9 mouse cellular contexts compared by ENCODE assay signal in the genomic region with DNA sequence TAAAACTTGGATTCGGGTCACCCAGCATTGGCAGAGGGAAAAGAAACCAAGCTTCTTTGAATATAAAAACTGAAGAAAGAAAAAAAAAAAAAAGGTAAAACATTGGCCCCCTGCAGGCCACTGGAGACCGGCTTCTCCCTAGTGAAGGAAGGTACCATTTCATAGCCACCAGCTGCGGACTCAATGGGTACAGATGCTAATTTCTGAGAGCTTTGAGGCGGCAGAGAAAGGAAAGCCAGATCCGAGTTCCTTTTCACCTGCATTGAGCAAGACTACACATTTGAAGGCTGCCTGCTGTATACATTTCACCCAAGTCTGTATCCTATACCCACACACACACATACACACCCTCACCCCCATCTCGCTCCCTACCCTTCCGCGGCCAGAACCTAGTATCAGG. TPM values are rescaled to one million over a fixed set of nuclear protein-coding genes. Genes with fewer than 3 reads are reported as not detected.
DNase-seq lines count a peak whose midpoint lies in the region; ATAC-seq lines count a peak whose summit lies in the region.
"Had no signal": no experiment of that assay in that cellular context is flagged by ENCODE, and none has a peak within 500 bp of the region (broad histone marks: within the 10 kb centered on the region; RNA-seq: fewer than 3 reads in every experiment).

No protein-coding gene starts in this region.

- H3K27me3 ChIP-seq in neural tube, embryonic 11.5 days (ENCODE audit: control insufficient read depth, insufficient read depth, low read length): peaks cover 2% of the 10 kb centered on the region; the same call in 1 of the 2 replicates
- H3K27me3 ChIP-seq in forebrain, embryonic 11.5 days (ENCODE audit: control insufficient read depth, insufficient read depth, low read length): no peaks in the 10 kb centered on the region
- H3K27me3 ChIP-seq in limb, embryonic 10.5 days (ENCODE audit: low read depth, poor library complexity, severe bottlenecking): peaks cover 4% of the 10 kb centered on the region; the same call in 1 of the 2 replicates
- H3K27me3 ChIP-seq in neural tube, embryonic 15.5 days (replicated peaks): no peaks in the 10 kb centered on the region

- DNase-seq in neural tube, embryonic 11.5 days (ENCODE audit: low spot score): no peak
- no peak for DNase-seq in neural tube, embryonic 10.5 days (ENCODE audit: extremely low spot score, low spot score)
- no peak for DNase-seq in forebrain, embryonic 11.5 days (ENCODE audit: low spot score)
- DNase-seq in limb, embryonic 10.5 days (ENCODE audit: low spot score): no peak
- no peak for DNase-seq in urinary bladder, adult 18-20 months (ENCODE audit: low spot score in 2 of 2)
- DNase-seq: heart, postnatal 36 days; lung, postnatal 4 days had no signal

- peak overlapping the region; percentile 22; the same call in 1 of the 2 replicates for H3K4me2 ChIP-seq in neural tube, embryonic 11.5 days (ENCODE audit: low read depth)
- peak overlapping the region; percentile 48 for H3K4me2 ChIP-seq in forebrain, embryonic 11.5 days (ENCODE audit: low read depth, low read length, severe bottlenecking)
- H3K4me2 ChIP-seq in neural tube, embryonic 15.5 days: peak overlapping the region; percentile 55

- peaks cover 67% of the 10 kb centered on the region for H3K4me1 ChIP-seq in neural tube, embryonic 11.5 days (ENCODE audit: control insufficient read depth, insufficient read depth, low read length)
- peaks cover 92% of the 10 kb centered on the region for H3K4me1 ChIP-seq in forebrain, embryonic 11.5 days (replicated peaks; ENCODE audit: control insufficient read depth, insufficient read depth, low read length)
- H3K4me1 ChIP-seq in limb, embryonic 10.5 days: peaks cover 97% of the 10 kb centered on the region
- peaks cover 91% of the 10 kb centered on the region for H3K4me1 ChIP-seq in neural tube, embryonic 15.5 days

- WGBS in neural tube, embryonic 11.5 days: 20% methylated on average over 8 of the region's 8 CpGs
- WGBS in forebrain, embryonic 11.5 days: 3% methylated on average over 8 of the region's 8 CpGs
- WGBS in limb, embryonic 10.5 days: 14% methylated on average over 8 of the region's 8 CpGs
- whole genome bisulfite sequencing in neural tube, embryonic 15.5 days: 27% methylated on average over 8 of the region's 8 CpGs

- no peak overlapping the region for H3K27ac ChIP-seq in neural tube, embryonic 11.5 days (ENCODE audit: low read depth, low read length)
- no peak overlapping the region for H3K27ac ChIP-seq in forebrain, embryonic 11.5 days (ENCODE audit: low read depth, low read length)
- peak overlapping the region; percentile 98 for H3K27ac ChIP-seq in limb, embryonic 10.5 days
- peak overlapping the region; percentile 67; the same call in 1 of the 2 replicates for H3K27ac ChIP-seq in neural tube, embryonic 15.5 days (replicated peaks)

- no peak overlapping the region for H3K4me3 ChIP-seq in neural tube, embryonic 11.5 days (ENCODE audit: low read depth, low read length)
- no peak overlapping the region for H3K4me3 ChIP-seq in forebrain, embryonic 11.5 days (ENCODE audit: low read depth, low read length)
- peak overlapping the region; percentile 52 for H3K4me3 ChIP-seq in limb, embryonic 10.5 days
- H3K4me3 ChIP-seq in neural tube, embryonic 15.5 days (replicated peaks): peak overlapping the region; percentile 16

- ATAC-seq in neural tube, embryonic 11.5 days (ENCODE audit: insufficient read depth, low FRiP score, low TSS enrichment): no peak
- no peak for ATAC-seq in forebrain, embryonic 11.5 days (replicated peaks; ENCODE audit: low FRiP score)
- ATAC-seq in neural tube, embryonic 15.5 days (ENCODE audit: low FRiP score): no peak
- no peak for ATAC-seq in monocyte, adult 5-6 weeks (replicated peaks; ENCODE audit: insufficient number of reproducible peaks, low FRiP score, low TSS enrichment, poor library complexity, severe bottlenecking)

- H3K9ac ChIP-seq in neural tube, embryonic 11.5 days (ENCODE audit: low read length): no peak overlapping the region
- peak overlapping the region; percentile 50 for H3K9ac ChIP-seq in forebrain, embryonic 11.5 days (ENCODE audit: low read length)
- H3K9ac ChIP-seq in neural tube, embryonic 15.5 days (replicated peaks): peak overlapping the region; percentile 28; the same call in 1 of the 2 replicates

- H3K36me3 ChIP-seq in neural tube, embryonic 11.5 days (ENCODE audit: control insufficient read depth, insufficient read depth, low read length): no peaks in the 10 kb centered on the region
- no peaks in the 10 kb centered on the region for H3K36me3 ChIP-seq in forebrain, embryonic 11.5 days (ENCODE audit: control insufficient read depth, insufficient read depth, low read length)
- no peaks in the 10 kb centered on the region for H3K36me3 ChIP-seq in limb, embryonic 10.5 days
- H3K36me3 ChIP-seq in neural tube, embryonic 15.5 days: no peaks in the 10 kb centered on the region

- H3K9me3 ChIP-seq in neural tube, embryonic 11.5 days (ENCODE audit: control insufficient read depth, low read length): no peaks in the 10 kb centered on the region
- no peaks in the 10 kb centered on the region for H3K9me3 ChIP-seq in forebrain, embryonic 11.5 days (ENCODE audit: control insufficient read depth, low read length)
- no peaks in the 10 kb centered on the region for H3K9me3 ChIP-seq in limb, embryonic 10.5 days (replicated peaks)
- no peaks in the 10 kb centered on the region for H3K9me3 ChIP-seq in neural tube, embryonic 15.5 days (replicated peaks)

RNA-seq across cellular contexts. Expression of gene Bcl11b, which starts 26.3 kb away (rescaled TPM):
- 9.4 and 9.5 TPM in 2 replicates for polyA plus RNA-seq in neural tube, embryonic 11.5 days (2014; fragmentation: Nextera tagmentation; extraction: Ambion mirVana)
- 19.4 and 24.2 TPM in 2 replicates for polyA plus RNA-seq in forebrain, embryonic 11.5 days (2014; fragmentation: Nextera tagmentation; extraction: Ambion mirVana)
- polyA plus RNA-seq in limb, embryonic 10.5 days (2016; fragmentation: Nextera tagmentation; extraction: Ambion mirVana): 5.4 and 7.8 TPM in 2 replicates
- polyA plus RNA-seq in neural tube, embryonic 15.5 days (2015; fragmentation: Nextera tagmentation; extraction: Ambion mirVana): 21.6 and 22.2 TPM in 2 replicates
- total RNA-seq in monocyte, adult 5-6 weeks (2017): 0.76 to 1.8 TPM (median 0.85 TPM) in 3 replicates

Comparison
In these comparisons a context has a peak if more than half of its experiments do, and no peak if none do; other contexts are left out.
1. H3K27ac ChIP-seq: peak in limb, embryonic 10.5 days (single experiment) and neural tube, embryonic 15.5 days (single experiment); none in neural tube, embryonic 11.5 days (single experiment) and forebrain, embryonic 11.5 days (single experiment).
2. H3K4me3 ChIP-seq: peak in limb, embryonic 10.5 days (single experiment) and neural tube, embryonic 15.5 days (single experiment); none in neural tube, embryonic 11.5 days (single experiment) and forebrain, embryonic 11.5 days (single experiment).
3. Peak in every context shown above with its lines, with median percentiles within 50 percentile points of each other: H3K4me2 ChIP-seq.